Mouse (Mus musculus): ENCODE measurements around the gene Ntn1. TPM values are rescaled to one million over a fixed set of nuclear protein-coding genes. Genes with fewer than 3 reads are reported as not detected.

The Ntn1 gene
- total RNA-seq, 4 experiments from 2014 or later = 7.9 to 10.1 (median 8.8) TPM

DNA sequence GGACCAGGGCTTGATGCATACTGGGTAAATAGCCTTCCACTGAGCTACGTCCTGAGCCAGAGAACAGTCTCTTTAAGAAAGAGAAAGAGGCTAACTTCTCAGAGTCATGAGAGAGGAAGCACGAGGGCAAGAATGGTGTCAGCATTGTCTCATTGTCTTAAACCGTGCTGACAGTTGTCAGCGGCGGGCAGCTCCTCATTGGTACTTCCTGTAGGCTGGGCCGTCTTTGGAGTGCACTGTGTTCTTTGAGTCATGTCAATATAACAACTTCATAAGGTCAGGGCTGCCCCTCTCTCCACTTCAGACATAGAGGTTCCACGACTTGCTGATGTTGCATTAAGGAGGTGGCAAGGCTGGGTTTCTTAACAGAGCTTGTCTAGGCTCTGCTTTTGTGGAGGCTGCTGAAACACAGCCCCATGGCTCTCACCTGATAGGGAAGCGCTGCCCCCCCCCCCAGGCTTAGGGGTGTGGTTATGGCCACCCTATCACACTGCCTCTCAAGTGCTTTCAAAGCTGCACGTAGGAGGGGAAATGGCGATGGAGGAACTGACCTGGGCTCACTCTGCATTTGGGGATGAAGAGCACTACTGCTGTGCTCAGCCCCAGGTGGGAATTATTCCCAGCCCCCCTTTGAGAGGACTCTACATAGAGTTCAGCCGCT, 6.8 kb upstream of the Ntn1 start:
- DNase-seq (ENCODE audit: low spot score in 2 of 2) = no peak

DNA sequence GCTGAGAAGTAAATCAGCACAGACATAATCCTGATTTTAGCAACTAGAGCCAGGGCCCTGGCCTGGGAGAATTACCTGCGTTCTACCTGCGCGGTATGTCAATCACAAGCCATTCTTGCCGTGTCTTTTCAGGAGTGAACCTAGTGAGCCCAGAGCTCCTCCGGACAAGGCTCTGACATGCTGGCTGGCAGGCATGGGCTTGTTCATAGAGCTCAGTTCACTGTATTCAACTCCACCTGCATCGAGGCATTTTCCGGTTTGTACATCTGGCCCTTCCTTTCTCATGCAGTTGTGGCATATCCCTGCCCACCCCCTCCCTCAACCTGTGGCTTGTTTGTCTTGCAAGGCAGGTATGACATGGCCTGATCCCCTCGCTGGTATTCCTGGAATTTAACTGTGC, 5.0 kb upstream of the Ntn1 start:
- no peak for DNase-seq (ENCODE audit: low spot score in 2 of 2)

DNA sequence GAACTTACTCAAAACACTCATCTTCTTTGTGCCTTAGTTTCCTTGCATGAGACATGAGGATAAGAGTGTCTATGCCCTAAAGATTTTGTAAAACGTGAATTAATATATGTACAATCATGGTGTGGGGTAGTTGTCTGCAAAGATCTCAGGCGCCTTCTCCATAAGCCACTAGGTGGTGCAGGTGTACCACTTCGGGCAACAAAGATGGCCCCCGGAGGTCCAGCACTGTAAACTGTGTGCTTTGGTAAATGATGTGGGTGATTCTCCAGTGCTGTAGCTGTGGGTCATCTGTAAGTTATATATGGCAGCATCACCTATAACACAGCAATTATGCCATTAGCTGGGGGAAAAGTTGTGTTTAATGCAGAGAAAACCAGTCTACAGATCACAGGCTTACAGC, 3.6 kb upstream of the Ntn1 start:
- no peak for DNase-seq (ENCODE audit: low spot score in 2 of 2)

DNA sequence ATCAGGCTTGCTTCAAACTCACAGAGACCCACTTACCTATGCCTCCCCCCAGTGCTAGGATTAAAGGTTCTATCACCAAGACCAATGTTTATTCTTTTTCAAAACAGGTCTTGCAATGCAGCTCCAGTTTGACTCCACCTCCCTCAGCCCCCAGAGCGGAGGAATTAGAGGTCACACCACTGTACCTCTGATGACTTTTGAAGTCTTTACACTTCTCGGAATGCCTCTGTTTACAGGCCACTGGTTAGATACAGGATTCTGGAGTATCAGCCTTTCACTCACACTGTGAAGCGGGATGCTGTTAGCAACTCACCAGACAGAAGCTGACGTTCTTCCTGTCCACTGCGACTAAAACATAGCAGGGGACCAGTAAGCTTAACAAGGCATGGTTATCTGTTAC, 805 bp upstream of the Ntn1 start:
- DNase-seq (ENCODE audit: low spot score in 2 of 2) = no peak

DNA sequence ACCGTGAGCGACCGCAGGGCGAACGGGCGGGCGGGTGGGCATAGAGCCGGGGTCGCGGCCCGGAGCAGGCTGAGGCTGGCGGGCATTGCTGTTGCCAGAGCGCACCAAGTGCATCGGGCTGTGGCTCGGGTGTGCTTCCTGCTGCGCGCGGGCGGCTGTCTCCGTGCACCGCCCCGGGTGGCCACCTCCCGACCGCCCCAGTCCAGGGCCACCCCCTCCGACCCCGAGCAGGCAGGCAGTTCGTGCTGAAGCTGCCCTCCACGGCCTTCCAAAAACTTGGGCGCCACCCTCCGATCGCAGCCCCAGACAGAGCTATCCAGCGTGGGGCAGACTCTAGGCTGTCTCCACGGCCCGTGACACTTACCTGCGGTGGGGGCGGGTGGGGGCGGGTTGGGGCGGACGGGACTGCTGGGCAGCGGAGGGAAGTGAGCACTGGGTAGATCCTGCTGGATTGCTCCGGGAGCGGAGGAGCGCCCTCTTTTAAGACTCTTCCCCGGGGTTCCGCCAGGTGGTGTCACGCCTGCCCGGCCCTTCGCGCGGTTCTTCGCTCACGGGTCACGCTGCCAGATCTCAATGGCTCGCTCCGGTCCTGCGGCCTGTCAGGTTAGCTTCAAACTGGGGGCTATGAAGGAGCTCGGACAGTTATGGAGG, 477 bp downstream of the Ntn1 start:
- no peak for DNase-seq (ENCODE audit: low spot score in 2 of 2)

DNA sequence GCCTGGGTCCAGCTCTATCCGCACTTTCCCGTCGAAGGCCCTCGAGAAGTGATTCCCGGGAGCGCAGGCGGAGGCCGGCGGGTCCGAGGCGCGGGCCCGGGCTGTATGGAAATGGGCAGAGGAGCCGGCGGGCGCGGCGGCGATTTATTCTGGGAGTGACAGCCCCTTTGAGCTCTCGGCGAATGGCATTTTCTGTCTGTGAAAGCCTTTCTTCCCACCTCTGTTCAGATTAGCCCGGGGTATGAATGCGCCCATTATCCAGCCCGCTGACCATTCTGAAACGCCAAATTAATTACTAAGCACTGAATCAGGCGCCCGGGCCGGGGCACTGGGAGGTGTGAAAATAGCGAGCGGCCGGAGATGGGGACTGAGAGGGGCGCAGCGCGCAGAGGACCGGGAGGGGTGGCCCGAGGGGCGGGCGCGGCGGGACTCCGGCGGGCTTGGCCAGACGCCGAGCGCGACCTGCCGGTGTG, 1.0 kb downstream of the Ntn1 start:
- DNase-seq (ENCODE audit: low spot score in 2 of 2) = no peak

DNA sequence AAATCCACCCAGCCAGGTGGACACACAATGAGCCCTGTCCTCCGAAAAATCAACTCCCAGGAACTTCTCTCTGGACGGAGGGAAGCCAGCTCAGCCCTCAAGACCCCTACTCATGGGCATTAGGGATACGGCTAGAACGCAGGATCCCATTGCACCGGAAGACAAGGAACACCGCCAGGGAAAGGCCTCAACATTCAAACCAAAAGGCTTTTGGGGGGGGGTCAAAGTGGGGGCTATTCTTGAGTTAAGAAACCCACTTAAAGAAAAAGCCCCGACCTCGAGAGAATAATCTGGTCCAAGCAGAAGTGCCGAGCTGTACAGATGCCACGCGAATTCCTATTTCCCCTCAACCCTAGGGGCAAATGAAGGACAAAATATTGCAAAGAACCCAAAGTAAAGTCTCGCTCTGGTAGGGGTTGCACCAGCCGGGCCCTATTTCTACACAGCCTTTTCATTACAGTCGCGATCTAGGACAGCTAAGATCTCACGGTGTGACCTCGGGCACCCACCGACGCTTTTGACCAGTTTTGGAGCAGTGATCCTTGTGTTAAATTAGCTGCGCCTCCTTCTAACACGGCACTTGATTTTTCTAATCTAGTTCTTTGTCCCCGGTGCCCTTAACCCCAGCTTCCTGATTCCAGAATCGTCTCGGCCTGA, 1.6 kb downstream of the Ntn1 start:
- DNase-seq (ENCODE audit: low spot score in 2 of 2) = no peak

DNA sequence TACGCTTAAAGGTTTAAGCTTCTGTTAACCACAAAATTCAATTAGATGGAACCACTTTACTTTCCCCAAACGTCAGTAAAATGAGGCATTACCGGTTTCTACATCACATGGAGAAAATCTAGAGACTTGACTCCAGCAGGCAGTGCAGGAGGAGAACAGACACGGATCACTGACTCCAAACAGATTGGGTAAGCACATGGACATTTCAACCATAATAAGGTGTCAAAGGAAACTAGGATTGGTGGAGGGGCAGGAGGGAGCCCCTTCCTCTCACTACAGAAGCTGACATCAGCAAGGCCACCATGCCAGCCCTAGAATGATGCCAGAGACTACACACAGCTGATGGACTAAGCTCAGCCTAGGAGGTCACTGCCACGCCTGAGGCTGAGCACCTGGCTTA, 5.1 kb downstream of the Ntn1 start:
- DNase-seq (ENCODE audit: low spot score in 2 of 2) = no peak

DNA sequence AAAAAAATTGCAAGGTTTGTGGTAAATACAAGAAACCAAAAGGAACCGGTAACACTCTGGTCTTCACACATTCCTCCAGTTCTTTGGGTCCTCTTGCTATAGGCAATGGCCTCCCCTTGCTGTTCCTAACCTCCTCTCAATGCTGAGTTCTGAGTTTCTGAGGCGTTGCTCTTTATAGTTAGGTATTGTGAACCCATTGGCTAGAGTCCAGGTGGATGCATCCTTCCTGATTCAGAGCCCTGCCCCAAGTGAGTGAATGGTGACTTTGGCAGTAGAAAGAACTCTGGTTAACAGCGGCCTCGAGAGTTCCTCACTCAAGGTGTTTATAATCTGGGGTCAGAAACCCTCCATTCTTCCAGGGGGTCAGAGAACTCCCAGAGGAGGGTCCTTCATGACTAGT, 5.9 kb downstream of the Ntn1 start:
- no peak for DNase-seq (ENCODE audit: low spot score in 2 of 2)

DNA sequence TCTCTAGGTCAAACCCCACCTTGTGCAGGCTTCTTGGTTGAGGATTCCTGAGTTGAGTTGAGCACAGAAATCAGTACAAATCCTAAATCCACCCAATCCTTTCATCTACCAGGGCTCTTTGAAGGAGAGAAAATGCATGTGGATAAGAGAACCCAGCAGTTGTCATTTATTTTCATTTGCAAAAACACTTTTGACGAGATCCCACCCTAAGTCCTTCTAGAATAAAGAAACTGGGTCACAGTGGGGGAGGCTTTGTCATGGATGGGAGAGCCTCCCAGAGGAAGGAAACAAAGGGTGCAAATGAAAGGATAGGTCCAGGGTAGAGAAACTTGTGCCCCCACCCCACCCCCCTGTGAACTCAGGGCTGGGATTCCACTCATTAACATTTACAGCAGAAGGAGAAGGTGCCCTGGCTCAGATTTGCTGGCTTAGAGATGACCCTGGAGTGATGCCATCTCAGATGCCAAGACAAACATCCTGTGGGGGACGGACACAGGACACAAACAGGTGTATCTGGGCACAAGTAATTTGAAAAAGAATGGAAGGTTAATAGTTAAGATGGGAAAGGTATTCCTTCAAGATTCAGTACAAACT, 6.6 kb downstream of the Ntn1 start:
- DNase-seq (ENCODE audit: low spot score in 2 of 2) = no peak

DNA sequence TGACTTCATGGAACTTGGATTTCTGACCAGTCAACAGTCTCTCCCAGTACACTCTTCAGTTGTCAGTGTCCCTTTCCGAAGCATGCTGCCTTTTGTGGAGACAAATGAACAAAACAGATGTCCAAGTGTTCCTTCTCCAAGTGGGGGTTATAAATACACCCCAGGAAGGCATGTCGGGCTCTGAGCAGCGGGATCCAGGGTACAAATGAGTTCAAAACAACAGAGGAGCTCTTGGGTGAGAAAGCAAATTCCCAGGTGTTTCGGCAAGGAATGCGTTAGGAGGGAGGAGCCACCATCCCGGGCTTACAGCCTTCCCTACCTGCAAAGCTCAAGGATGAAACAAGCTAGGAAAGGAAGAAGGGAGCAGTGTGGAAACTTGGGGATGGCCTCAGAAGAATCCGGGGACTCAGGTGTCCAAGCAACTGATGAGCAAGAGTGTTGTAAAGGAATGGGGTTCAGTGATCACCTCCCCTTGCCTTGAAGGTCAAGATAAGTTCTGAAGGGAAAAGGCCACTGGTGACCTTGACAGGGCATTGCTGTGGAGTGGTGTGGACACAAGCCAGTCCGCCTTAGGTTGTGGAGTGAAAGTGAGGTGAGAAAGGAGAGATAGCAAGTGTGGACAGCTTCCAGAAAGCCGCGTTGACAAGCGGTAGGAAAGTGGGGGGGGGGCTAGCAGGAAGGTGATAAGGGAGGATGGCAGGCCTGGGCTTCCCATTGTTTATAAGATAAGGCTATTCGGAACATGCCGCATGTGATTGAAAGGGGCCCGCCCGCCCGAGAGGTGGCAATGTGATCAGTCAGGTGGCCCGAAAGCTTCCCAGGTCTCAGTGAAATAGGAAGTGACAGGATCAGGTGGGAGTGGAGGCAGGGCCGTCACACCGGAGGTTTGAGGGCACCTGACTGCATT, 10.0 kb downstream of the Ntn1 start:
- DNase-seq (ENCODE audit: low spot score in 2 of 2) = no peak

DNA sequence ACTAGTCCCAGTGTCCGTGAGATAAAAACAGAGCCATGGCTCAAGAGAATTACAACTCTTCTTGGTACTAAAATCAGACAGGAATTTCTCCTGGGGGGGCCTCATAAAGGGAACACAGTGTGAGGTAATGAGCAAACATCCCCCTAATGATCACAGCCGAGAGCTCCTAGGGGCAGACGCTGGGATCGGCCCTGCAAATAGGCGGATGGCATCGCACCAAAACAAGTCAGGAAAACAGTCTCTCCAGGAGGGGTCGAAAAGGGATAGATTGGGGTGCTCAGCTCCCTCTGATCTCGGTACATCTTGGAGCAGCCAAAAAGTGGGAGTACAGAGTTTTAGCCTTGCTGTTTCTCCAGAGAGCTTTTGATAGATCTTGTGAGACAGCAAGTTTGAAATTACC, 11.0 kb downstream of the Ntn1 start:
- DNase-seq (ENCODE audit: low spot score in 2 of 2) = no peak

DNA sequence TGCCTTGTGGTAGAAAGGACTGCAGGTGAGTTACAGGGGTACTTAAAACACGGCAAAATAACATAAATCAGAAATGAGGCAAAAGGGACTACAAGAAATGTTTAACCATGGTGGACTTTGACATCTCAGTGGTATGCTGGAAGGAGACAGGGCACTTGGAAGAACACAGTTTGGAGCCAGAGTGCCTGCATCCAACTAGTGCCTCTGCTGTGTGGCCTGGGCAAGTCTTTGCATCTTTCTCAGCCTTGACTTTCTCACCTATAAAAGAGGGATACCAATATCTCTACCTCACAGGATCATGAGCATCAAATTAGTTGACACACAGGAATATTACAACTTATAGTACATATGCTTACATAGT, 12.0 kb downstream of the Ntn1 start:
- no peak for DNase-seq (ENCODE audit: low spot score in 2 of 2)

DNA sequence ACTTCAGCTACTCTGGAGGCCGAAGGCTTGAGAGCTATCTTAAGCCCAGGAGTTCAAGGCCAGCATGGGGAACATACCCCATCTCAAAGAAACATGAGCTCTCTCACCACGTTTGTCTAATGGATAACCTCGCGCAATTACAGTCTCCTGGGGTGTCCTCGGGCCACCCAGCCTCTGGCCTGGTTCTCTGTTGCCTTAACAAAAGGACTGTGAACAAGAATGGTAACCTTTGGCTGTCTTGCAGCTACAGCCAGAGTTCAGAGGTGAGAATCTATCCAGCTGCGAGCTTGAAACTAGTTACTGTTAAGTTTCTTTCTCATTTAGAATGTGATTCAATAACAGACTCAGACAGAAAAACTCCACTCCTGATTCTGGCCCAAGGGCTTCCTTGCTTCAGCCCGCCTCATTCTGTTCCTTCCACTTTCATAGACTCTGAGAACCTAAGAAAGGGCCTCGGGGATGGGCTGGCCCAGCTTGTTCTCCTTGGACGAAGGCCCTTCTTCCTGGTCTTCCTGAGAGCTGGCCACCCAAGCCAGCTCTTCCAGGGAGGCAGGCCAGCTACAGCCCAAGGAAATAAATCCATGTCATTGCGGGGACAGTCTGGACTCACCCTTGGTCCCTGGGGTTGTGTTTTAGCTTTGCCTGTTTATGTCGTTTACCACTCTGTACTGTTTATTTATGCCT, 12.5 kb downstream of the Ntn1 start:
- DNase-seq (ENCODE audit: low spot score in 2 of 2) = no peak

DNA sequence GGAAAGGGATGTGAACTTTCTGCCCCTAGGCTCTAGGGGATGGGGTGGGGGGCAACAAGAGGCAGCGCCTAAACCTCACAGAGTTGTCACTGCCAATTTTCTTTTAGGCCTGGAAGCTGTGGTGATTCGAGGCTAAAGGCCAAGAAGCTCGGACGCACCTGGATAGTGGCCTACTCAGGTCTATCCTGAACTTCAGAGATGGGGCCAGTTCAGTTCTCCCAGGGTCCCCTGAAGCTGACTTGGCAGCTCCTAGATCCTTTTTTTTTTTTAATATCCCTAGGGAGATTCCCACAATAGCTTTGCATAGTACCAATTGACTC, 13.2 kb downstream of the Ntn1 start:
- no peak for DNase-seq (ENCODE audit: low spot score in 2 of 2)

DNA sequence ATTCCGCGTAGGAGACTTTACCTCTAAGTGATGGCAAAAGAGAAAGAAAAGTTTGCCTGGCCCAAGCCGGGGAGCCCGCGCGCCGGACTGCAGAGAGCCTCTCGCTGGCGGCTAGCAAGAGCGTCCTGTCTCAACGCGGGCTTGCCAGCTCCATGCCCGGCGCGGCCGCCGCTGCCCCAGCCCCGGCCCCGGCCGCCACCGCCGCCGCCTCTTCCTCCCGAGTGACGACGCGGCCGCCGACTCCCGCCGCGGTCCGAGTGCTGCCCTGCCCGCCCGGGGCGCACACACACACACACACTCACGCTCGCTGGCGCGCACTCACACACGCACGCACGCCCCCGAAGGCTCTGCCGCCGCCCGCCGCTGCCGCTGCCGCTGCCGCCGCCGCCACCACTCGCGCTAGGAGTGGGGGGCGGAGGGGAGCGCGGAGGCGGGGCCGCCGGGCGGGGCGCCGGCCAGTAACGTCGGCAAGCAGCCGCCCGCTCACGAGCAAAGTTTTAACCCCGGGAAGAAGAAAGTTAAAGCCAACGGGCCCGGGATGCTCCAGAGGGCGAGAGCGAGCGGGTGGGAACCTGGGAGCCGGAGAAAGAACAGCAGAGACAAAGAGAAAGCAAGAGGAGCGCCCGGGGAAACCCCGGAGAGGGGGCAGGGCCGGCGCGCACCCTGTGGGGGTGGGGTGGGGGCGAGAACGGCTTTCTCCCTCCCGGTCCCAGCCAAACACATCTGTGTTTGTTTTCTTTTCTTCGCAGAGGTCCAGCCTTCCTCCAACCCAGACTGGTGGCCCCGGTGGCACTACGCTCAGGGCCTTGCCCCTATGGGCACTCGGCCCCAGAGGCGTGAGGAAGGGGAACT, 13.8 kb downstream of the Ntn1 start:
- no peak for DNase-seq (ENCODE audit: low spot score in 2 of 2)

DNA sequence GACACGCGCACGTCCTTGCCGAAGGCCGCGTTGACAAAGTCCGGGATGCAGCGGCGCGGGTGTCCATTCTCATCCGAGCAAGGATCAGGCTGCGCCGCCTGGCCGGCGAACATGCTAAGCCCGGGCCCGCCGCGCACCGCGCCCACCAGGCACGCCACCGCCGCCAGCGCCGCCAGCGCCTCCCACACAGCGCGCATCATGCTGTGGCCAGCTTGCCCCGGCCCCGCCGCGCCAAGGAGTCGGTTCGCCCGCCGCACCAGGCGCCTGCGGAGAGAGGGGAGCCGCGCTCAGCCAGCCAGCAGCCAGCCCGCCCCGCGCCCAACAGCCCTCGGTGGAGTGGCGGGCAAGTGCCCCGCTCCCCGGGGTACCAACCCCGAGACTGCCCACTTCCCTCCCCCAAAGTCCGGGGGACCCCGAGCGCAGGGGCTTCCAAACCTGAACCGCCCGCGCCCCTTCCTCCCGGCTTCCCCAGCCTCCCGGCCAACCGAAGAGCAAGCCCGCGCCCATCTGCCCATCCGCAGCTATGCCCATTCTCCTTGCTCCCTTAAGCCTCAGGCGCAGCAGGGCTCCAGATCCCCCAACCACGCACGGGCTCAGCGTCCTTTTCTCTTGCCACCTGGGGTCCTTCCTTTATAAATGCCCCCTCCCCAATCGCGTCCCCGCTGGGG, 14.6 kb downstream of the Ntn1 start:
- no peak for DNase-seq (ENCODE audit: low spot score in 2 of 2)

DNA sequence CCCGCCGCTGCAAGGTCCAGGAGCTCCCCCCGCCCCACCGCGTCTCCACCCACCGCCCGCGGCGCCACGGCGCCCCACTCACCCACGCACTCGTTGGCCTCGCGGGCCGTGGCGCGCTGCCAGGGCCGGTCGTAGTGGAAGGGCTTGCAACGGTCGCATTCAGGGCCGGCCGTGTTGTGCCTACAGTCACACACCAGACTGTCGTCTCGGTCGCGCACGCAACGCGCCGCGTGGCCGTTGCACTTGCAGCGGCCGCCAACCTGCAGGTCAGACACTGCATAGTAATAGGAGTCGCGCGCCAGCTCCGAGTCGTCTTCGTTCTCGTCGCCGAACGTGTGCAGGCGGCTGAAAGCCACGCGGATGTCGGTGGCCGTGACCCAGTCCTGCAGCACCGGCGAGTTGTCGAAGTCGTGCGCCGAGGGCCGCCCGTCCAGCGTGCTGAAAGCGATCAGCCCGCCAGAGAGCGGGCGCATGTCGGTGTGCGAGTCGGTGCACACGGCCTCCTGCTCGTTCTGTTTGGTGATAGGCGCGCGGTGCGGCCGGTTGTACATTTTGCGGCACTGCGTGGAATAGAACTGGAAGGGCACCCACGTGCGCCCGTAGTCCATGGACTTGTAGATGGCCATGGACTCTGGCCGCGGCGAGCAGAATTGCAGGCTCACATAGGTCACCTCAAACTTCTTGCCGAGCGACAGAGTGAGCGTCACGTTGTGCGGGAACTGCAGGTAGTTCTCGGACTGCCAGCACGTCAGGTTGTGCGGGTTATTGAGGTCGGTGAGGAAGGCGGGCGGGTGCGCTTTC, 15.4 kb downstream of the Ntn1 start:
- no peak for DNase-seq (ENCODE audit: low spot score in 2 of 2)

DNA sequence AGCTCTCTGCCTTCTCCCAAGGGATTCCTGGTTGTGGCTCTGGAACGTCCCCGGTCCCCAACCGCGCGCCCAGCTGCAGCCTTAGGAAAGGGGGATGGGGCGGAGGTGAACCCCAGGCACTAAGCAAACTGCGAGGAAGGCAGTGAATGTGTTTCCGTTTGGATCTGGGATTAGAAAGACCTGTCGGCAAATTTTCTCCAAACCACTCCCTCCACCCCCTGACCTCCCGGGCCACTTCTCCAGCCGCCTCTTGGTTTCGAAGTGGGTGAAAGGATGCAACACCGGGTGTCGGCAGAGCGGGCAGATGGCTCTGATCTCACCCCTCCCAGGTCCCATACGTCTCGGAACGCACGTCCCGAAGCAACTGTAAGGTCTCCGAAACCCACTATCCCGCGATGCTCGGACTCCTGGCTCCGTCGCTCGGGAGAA, 16.0 kb downstream of the Ntn1 start:
- no peak for DNase-seq (ENCODE audit: low spot score in 2 of 2)
